In the genomic region with DNA sequence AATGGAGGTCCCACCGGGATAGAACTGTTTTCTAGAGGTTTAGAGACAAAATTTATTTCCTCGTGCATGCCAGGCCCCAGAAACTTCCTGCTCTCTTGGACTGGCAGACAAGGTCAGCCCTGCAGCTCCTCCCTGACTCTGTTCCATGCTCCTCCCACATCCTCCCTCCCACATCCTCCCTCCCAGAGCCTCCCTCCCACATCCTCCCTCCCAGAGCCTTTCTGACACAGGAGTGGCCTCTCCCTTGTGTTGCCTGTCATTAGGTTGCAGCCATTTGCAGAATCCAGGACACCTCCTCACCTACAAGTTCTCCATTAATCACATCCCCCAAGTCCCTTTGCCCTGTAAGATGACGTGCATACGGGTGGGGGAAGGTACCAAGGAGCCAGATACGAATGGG, we compare ENCODE assay signal across 10 mouse cellular contexts.
DNase-seq lines count a peak whose midpoint lies in the region; ATAC-seq lines count a peak whose summit lies in the region.
"Had no signal": no experiment of that assay in that cellular context is flagged by ENCODE, and none has a peak within 500 bp of the region (broad histone marks: within the 10 kb centered on the region; RNA-seq: fewer than 3 reads in every experiment).

No protein-coding gene starts in this region.

- H3K4me3 ChIP-seq in liver, embryonic 11.5 days (ENCODE audit: low read depth, low read length): no peak overlapping the region
- no peak overlapping the region for H3K4me3 ChIP-seq in liver, embryonic 12.5 days
- H3K4me3 ChIP-seq in forebrain, embryonic 11.5 days (ENCODE audit: low read depth, low read length): no peak overlapping the region
- H3K4me3 ChIP-seq: megakaryocyte, embryonic 14.5 days; stomach, embryonic 15.5 days had no signal

- DNase-seq in liver, embryonic 11.5 days (ENCODE audit: low spot score): peak; percentile 33
- peak; percentile 61 for DNase-seq in embryo, embryonic 10.5 days (ENCODE audit: low spot score)
- peak; percentile 33 for DNase-seq in kidney, adult 9 months
- DNase-seq in ovary, postnatal 36 days (ENCODE audit: low spot score): peak; percentile 57
- DNase-seq in frontal cortex, postnatal 25 days (ENCODE audit: low spot score in 2 of 2): no peak
- no peak for DNase-seq in forebrain, embryonic 11.5 days (ENCODE audit: low spot score)
- no peak for DNase-seq in thymus, adult 18-20 months

- H3K27ac ChIP-seq in liver, embryonic 11.5 days (ENCODE audit: low read depth, low read length): no peak overlapping the region
- no peak overlapping the region for H3K27ac ChIP-seq in liver, embryonic 12.5 days
- no peak overlapping the region for H3K27ac ChIP-seq in forebrain, embryonic 11.5 days (ENCODE audit: low read depth, low read length)
- H3K27ac ChIP-seq: stomach, embryonic 15.5 days had no signal

- no peak overlapping the region for H3K4me2 ChIP-seq in liver, embryonic 11.5 days
- no peak overlapping the region for H3K4me2 ChIP-seq in liver, embryonic 12.5 days
- H3K4me2 ChIP-seq in forebrain, embryonic 11.5 days (ENCODE audit: low read depth, low read length, severe bottlenecking): no peak overlapping the region
- H3K4me2 ChIP-seq: stomach, embryonic 15.5 days had no signal

- 53% methylated on average over 5 of the region's 5 CpGs for WGBS in liver, embryonic 11.5 days
- 42% methylated on average over 5 of the region's 5 CpGs for WGBS in liver, embryonic 12.5 days (ENCODE audit: insufficient replicate concordance)
- WGBS in forebrain, embryonic 11.5 days: 68% methylated on average over 5 of the region's 5 CpGs

- no peak overlapping the region for H3K9ac ChIP-seq in liver, embryonic 11.5 days (ENCODE audit: low read depth, low read length)
- H3K9ac ChIP-seq in liver, embryonic 12.5 days: no peak overlapping the region
- no peak overlapping the region for H3K9ac ChIP-seq in forebrain, embryonic 11.5 days (ENCODE audit: low read length)
- H3K9ac ChIP-seq: stomach, embryonic 15.5 days had no signal

- H3K36me3 ChIP-seq in liver, embryonic 11.5 days (ENCODE audit: control insufficient read depth, insufficient read depth, low read length): no peaks in the 10 kb centered on the region
- H3K36me3 ChIP-seq in liver, embryonic 12.5 days: no peaks in the 10 kb centered on the region
- no peaks in the 10 kb centered on the region for H3K36me3 ChIP-seq in forebrain, embryonic 11.5 days (ENCODE audit: control insufficient read depth, insufficient read depth, low read length)
- H3K36me3 ChIP-seq: stomach, embryonic 15.5 days had no signal

- no peaks in the 10 kb centered on the region for H3K27me3 ChIP-seq in liver, embryonic 11.5 days (replicated peaks; ENCODE audit: control insufficient read depth, insufficient read depth, low read length)
- H3K27me3 ChIP-seq in liver, embryonic 12.5 days (replicated peaks): no peaks in the 10 kb centered on the region
- no peaks in the 10 kb centered on the region for H3K27me3 ChIP-seq in forebrain, embryonic 11.5 days (ENCODE audit: control insufficient read depth, insufficient read depth, low read length)
- H3K27me3 ChIP-seq: megakaryocyte, embryonic 14.5 days; stomach, embryonic 15.5 days had no signal

- H3K9me3 ChIP-seq in liver, embryonic 11.5 days (ENCODE audit: control insufficient read depth, low read length): no peaks in the 10 kb centered on the region
- H3K9me3 ChIP-seq in liver, embryonic 12.5 days (replicated peaks): no peaks in the 10 kb centered on the region
- no peaks in the 10 kb centered on the region; the same call in 1 of the 2 replicates for H3K9me3 ChIP-seq in forebrain, embryonic 11.5 days (ENCODE audit: control insufficient read depth, low read length)
- H3K9me3 ChIP-seq: stomach, embryonic 15.5 days had no signal

- ATAC-seq in liver, embryonic 11.5 days (replicated peaks; ENCODE audit: low FRiP score): peak; percentile 57
- no peak for ATAC-seq in liver, embryonic 12.5 days
- ATAC-seq in forebrain, embryonic 11.5 days (replicated peaks; ENCODE audit: low FRiP score): no peak

- no peaks in the 10 kb centered on the region for H3K4me1 ChIP-seq in liver, embryonic 11.5 days (replicated peaks; ENCODE audit: control insufficient read depth, insufficient read depth, low read length)
- no peaks in the 10 kb centered on the region for H3K4me1 ChIP-seq in liver, embryonic 12.5 days
- H3K4me1 ChIP-seq in forebrain, embryonic 11.5 days (replicated peaks; ENCODE audit: control insufficient read depth, insufficient read depth, low read length): no peaks in the 10 kb centered on the region
- H3K4me1 ChIP-seq: stomach, embryonic 15.5 days had no signal

Comparison
In these comparisons a context has a peak if more than half of its experiments do, and no peak if none do; other contexts are left out.
1. DNase-seq: peak in liver, embryonic 11.5 days (single experiment), embryo, embryonic 10.5 days (single experiment), kidney, adult 9 months (single experiment) and ovary, postnatal 36 days (single experiment); none in frontal cortex, postnatal 25 days (0 of 2), forebrain, embryonic 11.5 days (single experiment) and thymus, adult 18-20 months (0 of 2).